7 mouse cellular contexts compared by ENCODE assay signal in genomic region chr3:133322552-133322951, GRCm38 (mm10). TPM values are rescaled to one million over a fixed set of nuclear protein-coding genes. Genes with fewer than 3 reads are reported as not detected.
A peak's percentile ranks its signal among the peaks of the same experiment; 100 is the strongest.
DNase-seq lines count a peak whose midpoint lies in the region; ATAC-seq lines count a peak whose summit lies in the region.

No protein-coding gene starts in this region.

- DNase-seq in left cerebral cortex, postnatal 4 days = peak; percentile 16
- DNase-seq in left cerebral cortex, postnatal 10 days (ENCODE audit: extremely low spot score in 1 of 2, low spot score in 2 of 2) = no peak
- peak; percentile 20 to 35 for DNase-seq in CD8-positive naive resting alpha-beta T cell, adult 2 months (ENCODE audit: low read depth in 2 of 2, low spot score in 2 of 2)
- DNase-seq in NIH3T3 (ENCODE audit: low read depth) = peak; percentile 16
- DNase-seq in ovary, adult 18-20 months (ENCODE audit: low spot score) = no peak
- DNase-seq in right cerebral cortex, postnatal 10 days (ENCODE audit: low spot score in 2 of 2) = no peak

- intact Hi-C loops in left cerebral cortex, postnatal 4 days (cut with DNase I) = no loop called here
- intact Hi-C loops in left cerebral cortex, postnatal 10 days (cut with DNase I) = no loop called here

- peak; percentile 69 for ATAC-seq in megakaryocyte progenitor cell, adult 5-6 weeks (replicated peaks; ENCODE audit: poor library complexity)

RNA-seq across cellular contexts. Expression of gene Ppa2, which starts 12.6 kb away (rescaled TPM):
- 10 to 100 TPM; 44.9 to 51.5 TPM for total RNA-seq in left cerebral cortex, postnatal 4 days (2021)
- 10 to 100 TPM; 48.2 to 53.9 TPM for total RNA-seq in left cerebral cortex, postnatal 10 days (2021)
- 74.3 and 77.4 TPM in 2 replicates for total RNA-seq in megakaryocyte progenitor cell, adult 5-6 weeks (2015)
- total RNA-seq in megakaryocyte progenitor cell, adult 5-6 weeks (2017) = 70.4 and 79.6 TPM in 2 replicates

Comparison
In these comparisons a context has a peak if more than half of its experiments do, and no peak if none do; other contexts are left out.
1. DNase-seq: peak in left cerebral cortex, postnatal 4 days (single experiment), CD8-positive naive resting alpha-beta T cell, adult 2 months (2 of 2) and NIH3T3 (single experiment); none in left cerebral cortex, postnatal 10 days (0 of 2), ovary, adult 18-20 months (single experiment) and right cerebral cortex, postnatal 10 days (0 of 2).